Mouse (Mus musculus): Measurements from ENCODE around the gene Lcn12.

Gene Lcn12

DNA sequence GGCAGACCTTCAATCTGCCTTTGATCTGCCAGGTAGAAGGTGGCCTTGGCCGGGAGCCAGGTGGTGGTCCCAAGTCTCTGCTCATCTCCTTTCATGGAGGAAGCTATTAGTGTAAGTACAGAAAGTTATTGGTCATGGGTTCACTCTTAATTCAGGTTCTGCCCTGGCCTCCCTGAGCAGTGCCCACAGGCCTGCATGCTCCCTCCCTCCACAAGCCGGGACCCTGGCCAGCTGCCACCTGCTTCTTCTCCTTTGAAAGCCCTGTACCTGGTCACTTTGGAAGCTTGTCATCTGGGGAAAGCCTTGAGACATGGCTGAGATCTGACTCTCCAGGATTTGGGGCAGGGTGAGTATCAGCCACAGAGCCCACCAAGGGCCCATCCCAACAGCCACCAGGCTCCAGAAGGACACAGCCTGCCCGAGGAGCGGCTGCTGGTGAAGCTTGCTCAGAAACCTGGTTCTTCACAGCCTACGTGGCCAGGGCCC lies at the start of gene Lcn12:
Lcn12 (minus strand) TSS at position 436 of the 486 bp plus-strand sequence.
- no peak for DNase-seq (ENCODE audit: extremely low read depth, low read depth, low spot score)

DNA sequence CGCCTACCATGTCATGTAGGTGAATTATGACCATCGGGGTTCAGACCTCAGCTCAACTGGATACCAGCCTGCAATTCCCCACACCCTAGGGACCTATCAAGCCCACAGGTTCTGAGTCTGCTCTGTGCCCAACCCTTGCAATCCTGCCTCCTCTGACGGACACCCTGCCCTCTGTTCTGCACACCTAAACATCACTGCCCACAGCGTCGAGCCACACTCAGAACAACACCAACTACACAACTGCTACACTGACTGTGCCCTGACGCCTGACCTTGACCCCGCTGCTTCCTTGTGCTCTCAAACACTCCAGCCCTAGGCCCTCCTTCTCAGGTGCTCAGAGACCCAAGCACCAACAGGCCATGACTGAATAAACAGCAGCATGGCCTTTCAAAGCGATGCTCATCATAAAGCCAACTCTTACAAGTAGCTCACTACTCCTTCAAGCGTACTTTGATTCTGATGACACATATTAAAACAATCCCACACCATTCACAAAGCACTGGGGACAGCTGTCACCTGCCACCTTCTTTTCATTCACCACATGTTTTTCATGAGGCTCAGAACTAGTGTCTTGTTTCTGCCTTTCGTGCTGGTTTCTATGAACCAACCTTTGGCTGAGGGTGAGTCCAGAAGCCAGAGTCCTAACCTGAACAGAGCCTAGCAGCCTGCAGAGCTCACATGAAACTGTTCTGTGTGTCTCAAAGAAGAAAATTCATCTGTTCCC lies 48.1 kb upstream of the Lcn12 start:
- DNase-seq (ENCODE audit: extremely low read depth, low read depth, low spot score) = no peak

DNA sequence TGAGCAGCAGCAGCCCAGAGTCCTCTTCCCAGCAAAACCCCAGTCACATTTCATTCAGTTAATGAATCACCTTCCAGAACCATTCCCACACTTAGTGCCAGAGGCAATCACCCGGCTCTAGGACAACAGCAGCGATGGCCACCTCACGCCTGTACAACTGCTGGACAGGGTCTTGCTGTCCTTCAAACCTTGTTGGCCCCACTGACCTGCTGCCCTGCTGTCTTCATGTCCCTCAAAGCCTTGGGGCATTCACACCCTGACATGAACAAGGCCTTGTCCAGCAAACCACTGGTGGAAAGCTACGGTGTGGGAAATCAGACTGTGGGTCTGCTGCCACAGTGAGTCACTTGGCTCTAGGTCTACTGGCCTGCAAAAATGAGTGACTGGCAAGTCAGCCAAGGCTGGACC lies 46.8 kb upstream of the Lcn12 start:
- DNase-seq (ENCODE audit: extremely low read depth, low read depth, low spot score) = no peak

DNA sequence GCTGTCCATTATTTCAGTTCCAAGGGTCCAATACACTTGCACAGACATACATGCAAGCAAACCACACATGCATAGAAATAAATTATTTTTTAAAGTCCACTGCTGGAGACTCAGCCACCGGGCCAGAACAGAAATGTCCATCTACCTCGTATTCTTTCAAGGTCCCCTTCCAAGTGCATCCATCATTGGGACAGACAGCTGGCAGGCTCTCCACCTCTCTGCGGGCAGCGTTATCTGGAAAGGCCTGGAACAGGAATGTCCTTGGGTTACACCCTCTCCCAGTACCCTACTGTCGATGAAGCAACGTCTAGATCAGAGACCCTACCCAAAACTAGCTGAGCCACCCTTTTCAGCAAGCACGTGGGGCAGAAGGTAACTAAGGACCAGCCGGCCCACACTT lies 42.8 kb upstream of the Lcn12 start:
- no peak for DNase-seq (ENCODE audit: extremely low read depth, low read depth, low spot score)

DNA sequence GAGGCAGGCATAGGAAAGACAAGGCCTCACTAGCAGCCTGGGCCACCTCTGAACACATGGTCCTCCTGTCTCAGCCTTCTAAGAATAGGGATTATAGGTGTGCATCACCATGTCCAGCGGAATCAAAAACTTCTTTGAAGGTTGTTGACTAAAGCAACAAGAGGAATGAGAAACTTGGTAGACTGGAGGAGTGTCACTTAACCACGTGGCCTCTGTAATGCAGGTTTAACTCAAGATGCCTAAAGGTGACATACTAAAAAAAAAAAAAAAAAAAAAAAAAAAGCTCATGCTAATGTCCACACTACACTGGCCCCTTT lies 41.1 kb upstream of the Lcn12 start:
- DNase-seq (ENCODE audit: extremely low read depth, low read depth, low spot score) = no peak

DNA sequence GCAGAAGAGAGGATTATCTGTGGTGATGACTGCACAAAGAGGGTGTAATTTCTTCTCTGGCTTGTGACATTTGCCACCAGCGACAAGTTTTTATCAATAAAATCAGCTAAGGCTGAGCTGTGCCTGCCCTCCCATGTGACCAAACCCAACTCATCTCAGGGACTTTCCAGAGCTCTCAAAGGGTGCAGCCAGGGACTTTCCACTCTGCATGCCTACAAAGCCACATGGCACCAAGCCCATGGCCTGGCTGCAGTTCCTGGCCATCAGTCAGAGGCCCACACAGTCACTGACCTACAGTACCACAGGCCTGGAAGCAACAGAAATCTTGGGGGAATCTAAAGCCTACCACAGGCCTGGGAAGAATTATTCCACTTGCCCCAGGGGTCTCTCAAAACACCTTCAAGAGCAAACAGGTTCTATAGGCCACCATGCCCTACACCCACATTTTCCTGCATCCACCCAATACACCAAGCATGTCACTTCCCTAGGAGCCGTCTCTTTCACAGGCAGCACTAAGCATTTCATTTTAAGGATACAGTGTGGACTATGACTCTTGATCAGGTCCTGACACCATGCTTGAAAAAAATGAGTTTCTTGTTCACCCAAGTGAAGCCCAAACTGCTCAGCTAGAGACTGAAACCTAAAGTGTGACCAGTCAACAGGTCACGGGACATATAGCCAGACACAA lies 40.6 kb upstream of the Lcn12 start:
- peak; percentile 31 for DNase-seq (ENCODE audit: extremely low read depth, low read depth, low spot score)

DNA sequence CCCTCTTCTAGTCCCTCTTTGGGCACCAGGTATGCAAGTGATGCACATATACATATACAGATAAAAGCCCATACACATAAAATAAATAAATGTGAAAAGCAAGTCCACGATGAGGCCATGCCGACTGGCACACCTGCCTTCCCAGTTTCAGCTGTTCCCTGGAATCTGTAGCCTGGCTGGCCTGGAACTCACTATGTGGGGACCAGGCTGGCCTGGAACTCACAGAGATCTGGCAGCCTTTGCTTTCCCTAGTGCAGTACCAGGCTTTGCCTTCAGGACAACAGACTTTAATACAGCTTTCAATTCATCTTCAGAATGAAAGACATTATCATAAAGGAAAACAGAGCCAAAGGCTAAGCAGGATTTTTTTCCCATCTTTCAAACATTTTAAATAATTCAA lies 40.0 kb upstream of the Lcn12 start:
- no peak for DNase-seq (ENCODE audit: extremely low read depth, low read depth, low spot score)

DNA sequence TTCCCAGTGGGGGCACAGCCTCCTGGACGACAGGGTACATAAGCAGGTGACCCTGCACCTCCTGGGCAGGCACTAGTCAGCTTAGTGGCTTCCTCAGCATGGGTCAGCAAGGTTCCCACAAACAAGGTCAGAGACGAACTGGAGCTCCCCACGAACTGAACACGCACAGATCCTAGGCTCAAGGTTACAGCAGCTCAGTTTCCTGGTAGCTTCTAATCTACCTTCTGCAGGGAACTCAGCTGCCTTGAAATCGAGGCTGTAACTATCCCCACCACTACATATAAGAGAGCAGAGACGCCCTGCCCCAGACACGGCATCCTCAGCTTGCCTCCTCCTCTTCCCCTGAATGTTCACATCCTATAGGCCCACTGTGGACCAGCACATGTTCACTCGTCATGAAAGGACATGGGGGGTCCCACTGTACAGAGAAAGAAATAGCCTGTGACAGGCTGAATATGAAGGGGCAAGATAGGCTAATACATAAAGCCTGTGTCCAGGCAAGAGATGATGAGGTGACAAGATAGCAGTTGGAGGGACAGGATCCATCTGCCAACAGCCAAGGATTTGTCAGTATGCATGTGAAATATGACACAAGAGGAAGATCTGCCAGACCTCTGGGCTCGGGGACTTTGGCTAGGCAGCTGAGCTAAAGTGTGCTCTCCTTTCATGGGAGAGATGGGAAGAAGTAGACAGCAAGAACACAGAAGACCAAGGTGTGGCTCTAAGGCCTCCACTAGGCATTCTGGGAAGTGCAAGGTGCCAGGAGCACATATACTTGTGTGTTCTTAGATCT lies 33.0 kb upstream of the Lcn12 start:
- no peak for DNase-seq (ENCODE audit: extremely low read depth, low read depth, low spot score)

DNA sequence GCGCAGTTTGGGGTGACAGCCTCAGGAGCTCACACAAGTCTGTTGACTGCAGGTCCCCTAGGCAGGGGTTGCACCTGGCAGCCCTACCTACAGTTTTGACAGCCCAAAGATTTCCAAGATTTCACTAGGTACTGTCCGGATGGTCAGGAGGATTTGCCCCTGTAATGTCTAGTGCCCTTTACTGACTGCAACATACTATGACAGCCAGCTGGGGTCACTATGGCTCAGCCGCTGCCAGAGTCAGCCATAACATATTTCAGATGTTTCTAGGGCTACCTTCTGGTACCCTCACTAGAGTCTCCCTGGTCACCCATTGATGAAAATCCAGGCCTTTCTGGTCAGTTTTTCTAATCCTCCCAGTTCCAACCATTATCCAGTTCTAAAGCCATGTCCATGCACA lies 16.2 kb upstream of the Lcn12 start:
- no peak for DNase-seq (ENCODE audit: extremely low read depth, low read depth, low spot score)

DNA sequence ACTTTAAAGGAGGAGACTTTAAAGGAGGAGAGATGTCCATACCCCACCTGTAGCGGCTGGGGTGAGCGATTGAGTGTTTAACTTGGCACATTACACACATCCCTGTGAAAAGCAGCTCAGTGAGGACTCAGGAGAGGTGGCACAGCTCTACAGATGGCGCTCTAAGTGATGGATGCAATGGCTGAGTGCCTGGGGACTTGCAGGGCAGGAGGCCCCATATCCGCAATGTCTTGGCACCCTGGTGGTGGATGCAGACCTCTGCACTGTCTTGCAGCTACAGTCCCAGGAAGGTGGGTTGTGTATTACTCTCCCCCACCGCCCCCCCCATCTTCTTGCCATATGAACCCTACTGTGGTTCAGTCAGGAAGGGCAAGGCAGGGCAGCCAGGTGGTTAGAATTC lies 13.3 kb upstream of the Lcn12 start:
- no peak for DNase-seq (ENCODE audit: extremely low read depth, low read depth, low spot score)

DNA sequence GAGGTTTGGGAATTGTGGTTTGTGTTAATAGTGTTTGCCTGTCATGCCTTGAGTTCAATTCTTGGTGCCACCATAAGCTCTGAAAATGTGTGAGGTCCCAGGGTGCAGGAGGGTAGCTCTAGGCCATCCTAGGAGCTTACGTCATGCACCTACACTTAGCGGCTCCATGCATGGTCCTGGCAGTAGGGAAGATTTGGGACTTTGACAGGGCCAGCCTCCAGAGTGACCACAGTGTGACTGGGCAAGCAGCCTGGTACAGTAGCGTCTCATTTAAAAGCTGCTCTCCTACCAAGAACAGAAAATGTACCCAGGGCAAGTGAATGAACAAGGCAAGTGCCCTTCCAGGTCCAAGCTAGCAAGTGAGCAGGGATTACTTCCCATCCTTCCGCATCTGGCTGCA lies 12.1 kb upstream of the Lcn12 start:
- DNase-seq (ENCODE audit: extremely low read depth, low read depth, low spot score) = no peak

DNA sequence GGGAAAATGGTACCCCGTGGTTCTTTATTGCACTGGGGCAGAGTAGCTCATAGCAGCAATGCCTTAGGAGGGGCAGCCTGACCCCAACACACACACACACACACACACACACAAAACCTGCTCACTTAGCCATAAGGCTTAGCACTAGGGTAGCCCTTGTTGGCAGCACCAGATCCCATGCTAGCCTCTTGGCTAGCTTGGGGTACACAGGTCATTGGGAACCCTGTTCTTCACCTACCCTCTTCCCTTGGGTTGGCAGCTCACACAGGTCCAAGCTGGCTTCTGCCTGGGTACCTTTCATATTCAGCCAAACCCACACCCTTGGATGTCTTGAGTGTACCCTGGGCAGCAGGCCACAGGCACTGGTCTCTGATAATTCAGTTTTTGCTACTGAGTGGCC lies 11.3 kb upstream of the Lcn12 start:
- DNase-seq (ENCODE audit: extremely low read depth, low read depth, low spot score) = no peak

DNA sequence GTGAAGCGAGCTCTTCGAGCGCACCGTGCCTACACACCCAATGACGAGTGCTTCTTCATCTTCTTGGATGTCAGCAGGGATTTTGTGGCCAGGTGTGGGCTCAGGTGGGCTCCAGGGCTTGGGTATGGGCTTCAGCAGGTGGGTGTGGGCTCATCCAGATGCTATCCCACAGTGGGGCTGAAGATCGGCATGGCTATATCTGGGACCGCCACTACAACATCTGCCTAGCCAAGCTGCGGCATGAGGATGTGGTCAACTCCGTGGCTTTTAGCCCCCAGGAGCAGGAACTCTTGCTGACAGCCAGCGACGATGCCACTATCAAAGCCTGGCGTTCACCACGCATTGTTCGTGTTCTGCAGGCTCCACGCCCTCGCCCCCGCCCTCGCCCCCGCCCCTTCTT lies 10.8 kb upstream of the Lcn12 start:
- no peak for DNase-seq (ENCODE audit: extremely low read depth, low read depth, low spot score)

DNA sequence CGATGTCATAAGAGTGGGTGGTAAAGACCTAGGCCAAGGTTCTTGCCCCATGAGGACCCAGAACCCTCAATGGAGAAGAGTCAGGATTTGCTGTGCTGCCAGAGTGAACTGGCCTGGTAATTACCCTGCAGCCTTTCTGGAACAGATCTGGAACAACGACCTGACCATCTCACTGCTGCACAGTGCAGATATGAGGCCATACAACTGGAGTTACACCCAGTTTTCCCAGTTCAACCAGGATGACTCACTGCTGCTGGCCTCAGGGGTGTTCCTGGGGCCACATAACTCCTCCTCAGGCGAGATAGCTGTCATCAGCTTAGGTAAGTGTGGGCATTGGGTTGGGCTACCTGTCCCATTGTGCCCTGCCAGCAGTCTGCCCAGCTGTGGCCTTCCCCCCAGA lies 9.0 kb upstream of the Lcn12 start:
- DNase-seq (ENCODE audit: extremely low read depth, low read depth, low spot score) = no peak

DNA sequence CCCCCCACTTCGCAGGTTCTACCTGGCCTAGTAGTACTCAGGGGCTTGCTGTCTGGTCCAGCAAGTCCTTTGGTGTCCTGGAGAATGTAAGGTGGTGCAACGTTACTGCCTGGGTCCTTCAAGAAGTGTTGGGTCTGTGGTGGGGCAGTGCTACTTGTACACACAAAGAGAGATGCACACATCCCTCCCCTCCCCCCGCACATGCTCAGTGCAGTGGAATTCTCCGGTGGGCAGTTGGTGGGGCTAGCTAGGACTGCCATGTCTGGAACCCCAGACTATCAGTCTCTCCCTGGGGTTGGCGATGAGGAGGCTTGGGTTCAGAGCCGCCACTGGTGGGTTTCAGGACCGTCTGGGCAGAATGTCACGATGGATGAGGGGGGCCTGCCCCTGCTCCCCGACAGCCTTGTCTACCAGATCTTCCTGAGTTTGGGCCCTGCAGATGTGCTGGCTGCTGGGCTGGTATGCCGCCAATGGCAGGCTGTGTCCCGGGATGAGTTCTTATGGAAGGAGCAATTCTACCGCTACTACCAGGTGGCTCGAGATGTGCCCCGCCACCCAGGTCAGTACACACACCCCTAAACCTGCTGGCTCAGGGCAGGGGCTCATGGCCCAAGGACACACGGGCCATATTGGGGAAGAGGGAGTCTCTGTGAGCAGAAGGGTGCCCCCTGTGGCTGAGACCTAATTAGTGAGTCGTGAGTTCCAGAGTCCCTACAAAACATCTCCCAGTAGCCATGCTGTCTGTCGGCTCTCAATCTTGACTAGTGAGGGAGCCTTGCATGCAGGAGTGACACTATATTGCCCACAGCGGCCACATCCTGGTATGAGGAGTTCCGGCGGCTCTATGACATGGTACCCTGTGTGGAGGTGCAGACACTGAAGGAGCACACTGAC lies 8.1 kb upstream of the Lcn12 start, which contains the start of gene C8g:
C8g (minus strand) TSS at position 127 of the 894 bp plus-strand sequence.
- no peak for DNase-seq (ENCODE audit: extremely low read depth, low read depth, low spot score)

DNA sequence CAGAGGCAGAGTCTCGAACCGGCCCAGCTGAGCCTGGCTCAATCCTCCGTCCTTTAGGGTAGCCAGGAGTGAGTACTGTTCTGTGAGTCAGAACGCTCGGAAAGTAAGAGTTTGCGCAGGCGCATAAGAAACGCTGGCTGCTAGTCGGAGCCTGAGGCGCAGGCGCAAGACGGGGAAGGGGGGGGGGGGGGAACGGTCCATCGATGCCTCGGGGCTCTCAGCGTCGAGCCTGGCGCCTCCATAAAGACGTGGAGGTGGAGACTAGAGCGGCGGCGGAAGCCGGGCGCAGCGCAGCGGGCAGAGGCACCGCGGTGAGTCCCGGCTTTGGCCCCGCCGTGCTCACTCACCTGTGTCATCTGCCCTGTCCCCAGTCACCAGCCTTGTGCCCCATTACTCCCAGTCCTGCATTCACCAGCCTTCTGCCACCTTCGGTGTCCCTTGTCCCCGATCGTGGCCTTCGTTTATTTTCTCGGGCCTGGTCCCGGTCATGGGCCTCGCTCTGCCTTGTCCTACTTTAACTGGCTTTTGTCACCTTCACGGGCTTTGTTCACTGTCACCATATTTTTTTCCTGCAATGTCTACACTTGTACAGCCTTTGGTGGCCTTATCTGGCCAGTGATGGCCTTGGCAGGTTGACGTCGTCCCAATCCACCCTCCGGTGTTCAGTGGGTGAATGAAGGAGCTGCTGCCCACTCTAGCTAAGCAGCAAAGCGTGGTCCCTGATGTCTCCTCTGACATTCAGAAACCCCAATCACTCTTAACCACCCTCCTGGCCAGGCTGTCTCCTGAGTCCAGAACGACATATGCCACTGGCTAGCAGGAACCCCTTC lies 7.1 kb upstream of the Lcn12 start, which contains the start of gene Fbxw5:
Fbxw5 (plus strand) TSS at position 175 of the 830 bp plus-strand sequence.
- no peak for DNase-seq (ENCODE audit: extremely low read depth, low read depth, low spot score)

DNA sequence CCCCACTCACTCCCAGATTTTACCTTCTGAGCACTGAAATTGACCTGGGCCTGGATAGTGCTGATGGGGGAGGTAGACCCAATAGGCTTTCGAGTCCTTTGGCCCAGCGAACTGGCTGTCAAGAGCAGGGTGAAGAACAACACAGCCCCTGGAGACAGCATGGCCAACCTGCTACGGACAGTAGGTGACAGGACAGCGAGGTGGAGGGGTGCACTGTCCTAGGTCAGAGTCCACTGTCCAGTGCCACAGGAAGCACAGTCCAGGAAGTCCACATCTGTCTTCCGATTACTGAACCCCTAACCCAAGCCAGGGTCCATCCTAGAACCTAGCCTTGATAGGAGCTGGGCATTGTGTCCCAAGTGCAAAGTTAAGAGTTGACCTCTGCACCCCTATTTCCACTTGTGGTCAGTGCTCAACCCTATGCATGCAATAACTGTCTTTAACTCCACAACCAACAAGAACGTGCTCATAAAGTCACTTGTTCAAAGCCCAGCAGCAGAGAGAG lies 6.4 kb upstream of the Lcn12 start:
- DNase-seq (ENCODE audit: extremely low read depth, low read depth, low spot score) = no peak

DNA sequence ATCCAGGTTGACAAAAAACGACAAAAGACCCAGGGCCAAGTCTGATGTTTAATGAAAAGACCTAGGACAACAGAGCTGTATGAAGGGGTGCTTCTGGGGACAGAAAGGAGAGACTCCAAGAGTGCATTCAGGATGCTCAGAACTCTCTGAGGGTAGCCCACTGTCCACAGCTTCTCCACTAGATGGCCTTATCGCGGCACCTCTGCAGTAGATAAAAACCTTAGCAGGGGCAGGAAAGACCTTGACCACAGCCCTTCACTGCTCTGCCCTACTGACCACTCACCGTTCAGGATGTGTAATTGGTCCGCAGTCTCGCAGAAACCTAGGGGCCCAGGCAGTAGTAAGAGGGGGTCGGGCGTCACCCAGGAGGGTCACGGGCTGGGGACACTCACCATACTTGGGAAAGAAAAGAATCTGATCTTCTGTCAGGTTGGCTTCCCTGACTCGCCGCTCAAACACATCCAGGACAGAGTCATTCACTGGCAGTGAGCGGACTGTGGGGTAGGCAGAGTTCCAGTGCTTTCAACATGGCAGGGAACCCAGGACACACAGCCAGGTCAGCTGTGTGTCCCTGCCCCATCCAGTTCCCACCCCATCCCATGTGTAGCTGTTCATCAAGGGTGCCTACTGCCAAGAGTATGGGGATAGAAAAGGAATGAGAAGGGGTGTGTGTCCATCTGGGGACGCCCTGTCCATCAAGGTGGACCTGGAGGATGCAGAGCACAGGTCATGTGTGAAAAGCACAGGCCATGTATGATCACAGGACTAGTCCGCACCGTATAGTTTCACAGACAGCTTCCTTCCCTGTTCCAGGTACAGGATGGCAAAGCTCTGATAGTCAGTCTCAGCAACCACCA lies 5.1 kb upstream of the Lcn12 start:
- DNase-seq (ENCODE audit: extremely low read depth, low read depth, low spot score) = no peak
